Mouse (Mus musculus) lung, adult 2 months (tissue): ENCODE measurements at regions not wholly inside any gene's neighbourhood (a gene's known extent, or its start where the extent isn't known, plus 50 kb on each side); places are given as distances from the start of the nearest gene placed in this dataset.

Experiments used
- DNase-seq: peaks from one replicate; pipeline ENCODE4 v3.0.0; 2022
- H3K4me1 ChIP-seq: fragments of 200-500 bp; 2 replicates; pipeline ENCODE4 v1.6.1; 2011; ENCODE audit warnings: low read length; ENCODE audit not compliant: control insufficient read depth, insufficient read depth
- H3K4me3 ChIP-seq: fragments of 200-500 bp; replicated peaks from 2 replicates; pipeline ENCODE3; 2011; ENCODE audit warnings: low read depth, mild to moderate bottlenecking, control low read depth, low read length; ENCODE audit errors: extremely low read depth
- CTCF ChIP-seq: fragments of 200-500 bp; IDR thresholded peaks from 2 replicates; pipeline ENCODE4 v1.5.1; 2011; ENCODE audit warnings: mild to moderate bottlenecking, low read length, control low read depth; ENCODE audit not compliant: insufficient read depth
- POLR2A ChIP-seq: fragments of 200-500 bp; IDR thresholded peaks from 2 replicates; pipeline ENCODE4 v1.6.1; 2011; ENCODE audit warnings: low read depth, mild to moderate bottlenecking, control low read depth, low read length, borderline replicate concordance; ENCODE audit errors: extremely low read depth
- WGBS: fragments of 180-500 bp; shearing (Covaris S2); methylation state at CpG from one replicate; pipeline ENCODE4 v1.1.7; 2018; 5-methylcytosine and 5-hydroxymethylcytosine counted together

DNA sequence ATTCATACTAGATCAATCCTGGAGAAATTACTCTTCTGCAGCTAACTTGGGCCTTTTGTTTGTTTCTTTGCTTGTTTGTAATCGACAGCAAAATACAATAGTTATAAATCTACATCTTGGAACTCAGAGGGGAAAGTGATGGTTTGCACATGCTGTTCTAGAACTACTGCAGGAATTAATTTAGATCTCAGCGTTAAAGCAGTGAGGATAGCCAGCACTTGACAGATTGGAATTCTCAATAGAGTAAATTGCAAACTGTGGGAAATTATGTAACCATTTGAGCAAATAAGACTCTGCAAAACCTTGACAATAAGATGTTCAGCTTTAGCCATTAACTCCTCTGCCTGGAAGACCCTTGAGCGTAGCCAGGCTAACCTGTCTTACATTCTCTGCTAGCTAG lies 112.0 kb upstream of the Itga4 start:
- DNase-seq = no peak
- H3K4me3 ChIP-seq = no peak overlapping the region
- TF ChIP-seq POLR2A (no peak), CTCF (no peak)
- H3K4me1 ChIP-seq = no peaks in the 10 kb centered on the region
- WGBS = 72% methylated on average over 3 of the region's 3 CpGs

DNA sequence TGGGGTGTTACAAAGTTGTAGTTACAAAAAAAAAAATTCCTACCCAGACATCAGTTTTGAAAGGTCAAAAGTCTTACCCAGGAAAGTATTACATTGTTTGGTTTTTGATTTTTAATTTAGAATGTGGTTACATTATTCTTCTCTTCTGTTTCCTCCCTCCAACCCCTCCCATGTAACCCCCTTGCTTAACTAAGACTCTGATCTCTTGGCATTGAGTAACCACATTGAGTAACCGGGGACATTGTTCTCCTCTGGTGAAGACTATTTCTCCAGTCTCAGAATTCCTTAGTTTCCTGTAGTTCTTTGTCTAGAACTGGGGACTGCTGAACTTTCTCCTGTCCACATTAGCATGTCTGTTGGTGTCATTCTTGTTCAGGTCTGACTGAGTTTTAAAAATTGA lies 109.3 kb upstream of the Itga4 start:
- no peak for TF ChIP-seq POLR2A
- TF ChIP-seq CTCF = no peak
- H3K4me3 ChIP-seq = no peak overlapping the region
- peaks cover 2% of the 10 kb centered on the region; the same call in 1 of the 2 replicates for H3K4me1 ChIP-seq
- DNase-seq = no peak
- 31% methylated on average over 1 of the region's 1 CpGs for WGBS

DNA sequence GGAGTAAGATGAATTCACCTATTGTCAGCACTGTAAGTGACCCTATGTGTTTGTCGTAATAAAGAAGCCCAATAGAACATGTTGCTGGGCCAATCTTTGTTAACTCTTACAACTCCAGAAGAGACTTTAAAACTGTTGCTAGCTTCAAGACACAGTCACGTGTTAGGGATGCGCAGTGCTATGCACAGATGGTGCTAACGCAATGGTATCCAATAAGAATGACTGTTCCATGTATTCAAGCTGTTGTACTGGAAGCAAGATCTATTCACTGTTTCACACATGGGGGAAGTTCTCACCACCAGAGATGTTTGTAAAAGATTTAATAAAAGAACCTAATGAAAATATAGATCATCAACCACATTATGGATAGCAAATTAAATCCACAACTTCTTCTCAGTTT lies 108.7 kb upstream of the Itga4 start:
- 93% methylated on average over 4 of the region's 4 CpGs for WGBS
- no peak overlapping the region for H3K4me3 ChIP-seq

DNA sequence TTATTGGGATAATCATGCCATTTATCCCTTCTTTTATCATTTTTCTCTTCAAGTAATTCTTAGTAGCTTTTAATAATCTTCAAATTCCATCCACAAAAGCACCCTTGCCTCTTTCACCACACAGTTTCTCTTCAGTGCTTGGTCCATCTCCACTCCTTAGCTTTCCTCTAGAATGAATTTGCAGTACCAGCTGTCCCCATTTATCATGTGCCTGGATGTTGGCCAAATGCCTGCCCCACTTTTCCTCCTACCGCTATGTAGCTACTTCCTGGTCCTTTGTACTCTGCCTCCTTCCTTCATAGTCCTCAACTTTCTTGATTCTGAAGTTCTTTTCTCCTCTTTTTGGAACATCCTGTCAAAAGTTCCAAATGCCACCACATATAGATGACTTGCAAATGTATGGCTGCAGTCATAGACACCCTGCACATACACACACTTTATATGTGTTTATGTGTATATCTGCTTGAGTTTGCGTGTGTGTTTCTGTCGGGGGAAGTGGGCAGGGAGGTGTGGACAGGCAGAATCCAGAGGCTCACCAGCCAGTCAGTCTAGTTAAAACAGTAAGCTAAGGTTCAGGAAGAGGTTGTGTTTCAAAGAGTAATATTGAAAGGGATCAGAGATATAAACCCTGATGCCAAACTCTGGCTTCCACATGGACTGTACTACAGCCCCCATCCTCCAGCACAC lies 106.1 kb upstream of the Itga4 start:
- no peak for DNase-seq
- 24% methylated on average over 3 of the region's 3 CpGs for WGBS
- TF ChIP-seq CTCF (no peak), POLR2A (no peak)

More for the DNA sequence above, 108.7 kb upstream of the Itga4 start:
- peaks cover 2% of the 10 kb centered on the region; the same call in 1 of the 2 replicates for H3K4me1 ChIP-seq
- no peak for DNase-seq
- TF ChIP-seq POLR2A = no peak
- TF ChIP-seq CTCF = no peak

DNA sequence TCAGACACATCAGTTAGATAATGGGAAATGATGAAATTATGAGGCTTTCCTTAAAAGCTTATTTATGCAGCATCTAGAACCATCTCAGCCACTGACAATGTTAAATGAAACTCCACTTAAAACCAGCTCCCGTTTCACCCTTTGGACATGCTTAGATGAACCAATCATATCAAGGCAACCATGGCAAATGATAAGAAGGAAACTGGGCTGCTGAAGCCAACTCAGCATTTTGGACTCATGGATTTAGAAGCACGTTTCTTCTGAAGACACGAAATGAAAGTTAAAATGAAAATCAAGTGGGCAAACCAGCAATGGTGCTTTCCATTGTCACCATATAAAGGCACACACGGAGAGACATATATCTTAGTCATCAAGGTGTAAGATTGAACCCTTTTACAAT lies 103.6 kb upstream of the Itga4 start:
- no peak for TF ChIP-seq CTCF
- no peak for TF ChIP-seq POLR2A
- DNase-seq = no peak
- WGBS = 89% methylated on average over 4 of the region's 4 CpGs
- Histone ChIP-seq H3K4me1 (peaks cover 2% of the 10 kb centered on the region; the same call in 1 of the 2 replicates), H3K4me3 (no peak overlapping the region)

More for the DNA sequence above, 106.1 kb upstream of the Itga4 start:
- Histone ChIP-seq H3K4me3 (no peak overlapping the region), H3K4me1 (peaks cover 2% of the 10 kb centered on the region; the same call in 1 of the 2 replicates)

DNA sequence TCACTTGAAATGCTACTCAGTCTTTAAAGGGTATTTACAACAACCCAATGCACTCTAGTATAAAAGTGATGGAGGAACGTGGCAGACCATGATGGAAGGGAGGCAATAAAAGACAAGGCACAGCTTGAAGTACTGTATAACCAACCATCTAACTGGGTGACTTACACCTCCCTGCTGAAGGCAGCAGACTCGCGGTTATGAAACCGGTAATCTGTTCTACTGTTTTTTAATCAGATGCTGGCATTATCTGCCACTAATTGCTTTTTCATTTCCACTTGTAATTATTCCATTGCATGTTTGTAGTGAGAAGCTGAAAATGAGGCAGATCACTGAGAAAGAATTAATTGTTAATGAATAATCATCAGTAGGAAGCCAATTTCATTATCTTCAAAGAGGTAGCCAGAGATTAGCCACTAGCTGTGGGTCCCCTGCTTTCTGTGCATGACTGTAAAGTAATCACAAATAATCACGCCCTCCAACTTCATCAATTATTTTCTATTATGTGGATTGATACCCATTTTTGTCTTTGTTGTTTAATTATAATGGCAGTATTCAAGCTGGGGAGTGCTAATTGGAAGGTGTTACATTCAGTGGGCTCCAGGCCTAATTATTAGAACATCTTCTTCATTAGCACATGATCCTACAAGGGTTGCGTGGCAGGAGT lies 103.1 kb upstream of the Itga4 start:
- 91% methylated on average over 6 of the region's 6 CpGs for WGBS
- DNase-seq = no peak
- peaks cover 2% of the 10 kb centered on the region; the same call in 1 of the 2 replicates for H3K4me1 ChIP-seq
- H3K4me3 ChIP-seq = no peak overlapping the region
- no peak for TF ChIP-seq POLR2A
- TF ChIP-seq CTCF = no peak

DNA sequence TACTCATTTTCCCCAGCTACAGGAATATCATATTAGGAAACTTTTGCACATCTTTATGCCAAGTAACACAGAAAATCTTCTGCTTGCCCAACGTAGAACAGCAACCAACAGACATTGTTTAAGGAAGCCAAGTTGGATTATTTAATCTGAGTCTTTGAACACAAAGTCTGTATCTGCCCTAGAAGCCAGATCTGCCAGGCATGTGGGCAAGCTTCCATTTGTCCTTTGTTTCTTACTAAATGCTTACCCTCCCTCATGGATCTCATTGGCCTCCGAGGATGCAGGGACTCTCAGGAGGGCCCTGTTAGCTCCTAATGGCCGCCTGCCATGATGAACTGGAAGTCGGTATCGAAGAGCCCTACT lies 102.5 kb upstream of the Itga4 start:
- TF ChIP-seq POLR2A = no peak
- no peak for TF ChIP-seq CTCF
- 81% methylated on average over 5 of the region's 5 CpGs for WGBS
- DNase-seq = no peak
- no peak overlapping the region for H3K4me3 ChIP-seq
- peaks cover 2% of the 10 kb centered on the region; the same call in 1 of the 2 replicates for H3K4me1 ChIP-seq

DNA sequence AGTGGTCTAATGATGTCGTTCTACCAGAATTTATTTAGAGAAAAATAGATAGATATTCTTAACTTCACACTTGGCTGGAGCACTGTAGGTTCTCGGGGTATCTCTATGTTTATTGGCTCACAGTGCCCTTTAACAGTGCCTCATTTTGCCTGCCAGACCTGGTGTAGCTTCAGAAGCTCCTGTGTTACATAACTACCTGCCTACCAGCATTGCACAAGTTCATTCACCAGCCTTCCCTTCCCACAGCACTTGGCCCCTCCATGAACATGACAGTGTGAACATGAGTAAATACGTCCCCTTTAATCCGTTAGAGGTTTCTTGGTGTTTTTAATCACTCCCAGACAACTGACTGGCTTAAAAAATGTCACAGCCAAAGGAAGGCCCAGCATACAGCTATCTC lies 102.2 kb upstream of the Itga4 start:
- WGBS = 75% methylated on average over 4 of the region's 4 CpGs
- no peak overlapping the region for H3K4me3 ChIP-seq
- TF ChIP-seq POLR2A = no peak
- no peak for TF ChIP-seq CTCF
- H3K4me1 ChIP-seq = peaks cover 2% of the 10 kb centered on the region; the same call in 1 of the 2 replicates
- no peak for DNase-seq

DNA sequence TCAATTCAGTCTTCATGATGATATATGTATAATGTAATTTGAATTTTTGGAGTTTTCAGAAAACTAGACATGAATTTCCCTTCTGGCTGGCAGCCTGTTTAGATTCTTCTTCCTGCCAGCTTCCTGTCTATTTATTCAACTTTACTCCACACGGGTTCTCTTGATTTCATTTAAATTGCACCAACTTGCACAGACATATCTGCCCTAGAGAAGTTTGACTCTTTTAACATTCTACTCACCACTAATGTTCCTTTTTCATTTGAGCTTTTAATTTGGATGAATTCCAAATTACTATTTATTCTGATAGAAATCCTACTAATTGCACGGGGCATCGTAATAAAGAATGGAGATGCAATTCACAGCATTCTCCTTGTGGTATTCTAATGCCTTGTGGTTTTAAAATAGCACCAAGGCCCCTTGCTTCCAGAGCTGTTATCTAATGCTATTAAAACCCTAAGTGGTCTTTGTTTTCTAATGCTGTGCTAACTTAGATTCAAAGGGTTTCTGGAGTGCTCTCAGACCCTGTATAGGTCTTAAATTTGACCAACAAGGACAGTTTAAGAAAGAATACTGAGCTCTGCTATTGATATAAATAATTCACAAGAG lies 96.7 kb upstream of the Itga4 start:
- 52% methylated on average over 3 of the region's 3 CpGs for WGBS
- no peak for DNase-seq
- TF ChIP-seq CTCF = no peak
- no peak for TF ChIP-seq POLR2A

DNA sequence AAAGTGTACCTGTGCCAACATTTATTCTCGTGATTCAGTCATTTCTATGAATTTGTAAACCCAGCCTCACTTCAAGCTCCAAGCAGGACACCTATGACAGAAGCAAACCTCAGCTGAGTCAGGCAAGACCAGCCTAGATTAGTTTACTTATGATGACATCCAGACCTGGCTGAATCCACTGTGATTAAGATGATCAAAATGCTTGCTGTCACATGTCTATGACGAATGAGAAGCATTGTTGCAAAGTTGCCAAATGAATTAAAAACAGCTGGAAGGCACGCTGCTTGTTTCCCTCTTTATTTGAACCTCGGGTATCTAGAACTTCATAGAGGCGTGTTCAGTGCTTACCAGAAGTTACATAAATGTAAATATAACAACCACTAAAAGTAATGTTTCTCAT lies 95.9 kb upstream of the Itga4 start:
- Histone ChIP-seq H3K4me3 (no peak overlapping the region), H3K4me1 (no peaks in the 10 kb centered on the region)
- no peak for TF ChIP-seq POLR2A
- TF ChIP-seq CTCF = no peak
- DNase-seq = no peak
- 61% methylated on average over 5 of the region's 5 CpGs for WGBS

More for the DNA sequence above, 96.7 kb upstream of the Itga4 start:
- Histone ChIP-seq H3K4me1 (no peaks in the 10 kb centered on the region), H3K4me3 (no peak overlapping the region)
